Mouse (Mus musculus): ENCODE data around the gene Slc25a20. TPM values are rescaled to one million over a fixed set of nuclear protein-coding genes. Genes with fewer than 3 reads are reported as not detected.

The Slc25a20 gene
- polyA plus RNA-seq (2014; fragmentation: Nextera tagmentation; extraction: Ambion mirVana), result 30.3 and 45.9 TPM in 2 replicates

- 2% methylated on average over 37 of the region's 37 CpGs for WGBS (ENCODE audit: insufficient replicate concordance)
- peak; percentile 96 for ATAC-seq (replicated peaks; ENCODE audit: insufficient number of reproducible peaks, low FRiP score, low TSS enrichment)
- no peaks in the 10 kb centered on the region for H3K36me3 ChIP-seq (ENCODE audit: control insufficient read depth, insufficient read depth, low read length)
- H3K27me3 ChIP-seq (ENCODE audit: control insufficient read depth, insufficient read depth, low read length), result no peaks in the 10 kb centered on the region
- no peaks in the 10 kb centered on the region for H3K9me3 ChIP-seq (replicated peaks; ENCODE audit: control insufficient read depth, low read length)
- peaks cover 6% of the 10 kb centered on the region; the same call in 1 of the 2 replicates for H3K4me1 ChIP-seq (ENCODE audit: control insufficient read depth, insufficient read depth, low read length)
- peak within 1 kb of the TSS; percentile 56 for H3K4me2 ChIP-seq
- H3K4me3 ChIP-seq (ENCODE audit: low read depth, low read length), result peak within 1 kb of the TSS; percentile 72
- H3K9ac ChIP-seq (ENCODE audit: low read depth, low read length), result peak within 1 kb of the TSS; percentile 76
- H3K27ac ChIP-seq (ENCODE audit: low read depth, low read length), result 0 out of 2 replicates have a peak within 1 kb of the TSS, but pooled peaks have one; percentile 16
Observed at GRCm38 (mm10) chr9:108661677-108662612, at the start of gene Slc25a20. Gene Slc25a20, plus strand, starts transcription at chr9:108662088.

DNA sequence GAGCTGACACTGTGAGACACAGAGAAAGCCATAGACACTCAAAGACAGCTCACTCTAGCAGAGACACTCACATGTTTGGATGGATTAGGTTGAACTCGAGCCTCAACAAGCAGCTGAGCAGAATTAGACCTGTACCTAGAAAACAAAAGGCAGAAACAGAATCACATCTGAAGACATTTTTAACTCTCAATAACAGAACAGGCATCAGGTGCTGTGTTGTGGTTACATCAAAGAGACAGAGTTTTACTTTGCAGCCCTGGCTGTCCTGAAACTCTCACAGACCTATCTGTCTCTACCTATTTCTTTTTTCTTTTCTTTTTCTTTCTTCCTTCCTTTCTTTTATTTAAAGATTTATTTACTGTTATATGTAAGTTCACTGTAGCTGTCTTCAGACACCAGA, 44.6 kb upstream of the Slc25a20 start:
- Histone ChIP-seq H3K9ac (ENCODE audit: low read depth, low read length) (no peak overlapping the region), H3K36me3 (ENCODE audit: control insufficient read depth, insufficient read depth, low read length) (peaks cover 14% of the 10 kb centered on the region), H3K4me1 (ENCODE audit: control insufficient read depth, insufficient read depth, low read length) (no peaks in the 10 kb centered on the region), H3K4me2 (no peak overlapping the region), H3K4me3 (ENCODE audit: low read depth, low read length) (no peak overlapping the region), H3K27me3 (ENCODE audit: control insufficient read depth, insufficient read depth, low read length) (no peaks in the 10 kb centered on the region), H3K27ac (ENCODE audit: low read depth, low read length) (no peak overlapping the region), H3K9me3 (replicated peaks; ENCODE audit: control insufficient read depth, low read length) (no peaks in the 10 kb centered on the region)
- ATAC-seq (replicated peaks; ENCODE audit: insufficient number of reproducible peaks, low FRiP score, low TSS enrichment), result no peak
- WGBS (ENCODE audit: insufficient replicate concordance), result 100% methylated on average over 1 of the region's 1 CpGs

- peak overlapping the region; percentile 41 for H3K27ac ChIP-seq (ENCODE audit: low read depth, low read length)
Observed at GRCm38 (mm10) chr9:108626498-108626897, 35.4 kb upstream of the Slc25a20 start.

DNA sequence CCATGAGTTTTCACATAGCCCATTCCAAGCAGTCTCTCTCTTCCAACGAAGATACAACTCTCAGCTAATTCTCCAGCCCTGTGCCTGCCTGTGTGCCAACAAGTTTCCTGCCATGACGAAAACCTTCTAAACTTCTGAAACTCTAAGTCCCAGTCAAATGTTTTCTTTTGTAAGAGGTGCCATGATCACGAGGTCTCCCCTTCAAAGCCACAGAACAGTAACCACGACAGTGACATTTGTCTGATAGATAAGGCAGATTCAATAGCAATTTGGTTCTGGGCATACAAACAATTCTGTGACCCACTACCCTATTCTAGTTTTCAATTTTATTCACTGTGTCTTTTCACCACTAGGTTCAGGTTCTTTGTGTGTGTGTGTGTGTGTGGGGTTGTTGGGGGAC, 33.7 kb upstream of the Slc25a20 start:
- Histone ChIP-seq H3K4me1 (ENCODE audit: control insufficient read depth, insufficient read depth, low read length) (peaks cover 14% of the 10 kb centered on the region; the same call in 1 of the 2 replicates), H3K9ac (ENCODE audit: low read depth, low read length) (no peak overlapping the region), H3K27me3 (ENCODE audit: control insufficient read depth, insufficient read depth, low read length) (no peaks in the 10 kb centered on the region), H3K27ac (ENCODE audit: low read depth, low read length) (no peak overlapping the region), H3K4me3 (ENCODE audit: low read depth, low read length) (no peak overlapping the region), H3K36me3 (ENCODE audit: control insufficient read depth, insufficient read depth, low read length) (0 out of 2 replicates have a peak, but pooled peaks cover under 1% of the 10 kb centered on the region), H3K4me2 (no peak overlapping the region), H3K9me3 (replicated peaks; ENCODE audit: control insufficient read depth, low read length) (no peaks in the 10 kb centered on the region)
- ATAC-seq (replicated peaks; ENCODE audit: insufficient number of reproducible peaks, low FRiP score, low TSS enrichment), result no peak
- 61% methylated on average over 4 of the region's 4 CpGs for WGBS (ENCODE audit: insufficient replicate concordance)

More at GRCm38 (mm10) chr9:108626498-108626897, 35.4 kb upstream of the Slc25a20 start:
- ATAC-seq (replicated peaks; ENCODE audit: insufficient number of reproducible peaks, low FRiP score, low TSS enrichment), result peak; percentile 83
- no peak overlapping the region for H3K4me3 ChIP-seq (ENCODE audit: low read depth, low read length)
- H3K9me3 ChIP-seq (replicated peaks; ENCODE audit: control insufficient read depth, low read length), result no peaks in the 10 kb centered on the region
- no peaks in the 10 kb centered on the region for H3K27me3 ChIP-seq (ENCODE audit: control insufficient read depth, insufficient read depth, low read length)
- H3K4me2 ChIP-seq, result 0 out of 2 replicates have a peak overlapping the region, but pooled peaks have one; percentile 4
- 0 out of 2 replicates have a peak, but pooled peaks cover 11% of the 10 kb centered on the region for H3K4me1 ChIP-seq (ENCODE audit: control insufficient read depth, insufficient read depth, low read length)
- no peak overlapping the region for H3K9ac ChIP-seq (ENCODE audit: low read depth, low read length)
- WGBS (ENCODE audit: insufficient replicate concordance), result 52% methylated on average over 2 of the region's 2 CpGs
- H3K36me3 ChIP-seq (ENCODE audit: control insufficient read depth, insufficient read depth, low read length), result no peaks in the 10 kb centered on the region; the same call in 1 of the 2 replicates

DNA sequence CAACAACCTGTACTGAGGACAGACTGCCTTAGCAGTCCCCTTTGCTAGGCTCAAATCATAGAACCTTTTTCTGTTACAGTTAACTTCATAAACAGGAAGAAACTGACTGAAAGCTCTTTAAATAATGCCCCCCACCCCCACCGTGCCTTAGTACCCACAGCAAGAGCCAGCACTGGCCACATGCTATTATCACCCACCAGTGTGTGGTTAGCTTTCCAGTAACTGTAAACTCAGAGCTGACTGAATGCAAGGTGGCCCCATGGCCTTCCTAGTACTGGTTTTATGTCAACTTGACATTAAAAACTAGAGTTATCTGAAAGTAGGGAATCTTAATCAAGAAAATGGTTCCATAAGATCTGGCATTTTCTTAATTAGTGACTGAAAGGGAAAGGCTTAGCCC, 31.2 kb upstream of the Slc25a20 start:
- Histone ChIP-seq H3K9me3 (replicated peaks; ENCODE audit: control insufficient read depth, low read length) (no peaks in the 10 kb centered on the region), H3K4me2 (no peak overlapping the region), H3K4me1 (ENCODE audit: control insufficient read depth, insufficient read depth, low read length) (peaks cover 14% of the 10 kb centered on the region; the same call in 1 of the 2 replicates), H3K9ac (ENCODE audit: low read depth, low read length) (no peak overlapping the region), H3K4me3 (ENCODE audit: low read depth, low read length) (no peak overlapping the region), H3K36me3 (ENCODE audit: control insufficient read depth, insufficient read depth, low read length) (0 out of 2 replicates have a peak, but pooled peaks cover 2% of the 10 kb centered on the region), H3K27me3 (ENCODE audit: control insufficient read depth, insufficient read depth, low read length) (no peaks in the 10 kb centered on the region), H3K27ac (ENCODE audit: low read depth, low read length) (no peak overlapping the region)
- no peak for ATAC-seq (replicated peaks; ENCODE audit: insufficient number of reproducible peaks, low FRiP score, low TSS enrichment)
- WGBS (ENCODE audit: insufficient replicate concordance), result 81% methylated on average over 1 of the region's 1 CpGs

GRCm38 (mm10) chr9:108631631-108632256, 30.1 kb upstream of the Slc25a20 start:
- H3K4me3 ChIP-seq (ENCODE audit: low read depth, low read length), result no peak overlapping the region
- ATAC-seq (replicated peaks; ENCODE audit: insufficient number of reproducible peaks, low FRiP score, low TSS enrichment), result no peak

DNA sequence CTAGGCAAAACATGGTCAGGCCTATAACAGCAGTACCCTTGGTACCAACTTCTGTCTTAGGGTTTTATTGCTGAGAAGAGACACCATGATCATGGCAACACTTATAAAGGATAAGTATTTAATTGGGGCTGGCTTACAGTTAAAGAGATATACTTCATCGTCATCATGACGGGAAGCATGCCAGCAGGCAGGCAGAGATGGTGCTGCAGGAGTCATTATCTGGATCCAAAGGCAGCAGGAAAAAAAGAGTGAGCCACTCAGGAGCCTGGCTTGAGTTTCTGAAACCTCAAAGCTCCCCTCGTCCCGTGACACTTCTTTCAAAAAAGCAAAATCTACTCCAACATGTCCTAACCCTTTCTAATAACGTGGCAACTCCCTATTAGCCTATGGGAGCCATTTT, 29.5 kb upstream of the Slc25a20 start:
- ATAC-seq (replicated peaks; ENCODE audit: insufficient number of reproducible peaks, low FRiP score, low TSS enrichment), result no peak
- WGBS (ENCODE audit: insufficient replicate concordance), result 85% methylated on average over 5 of the region's 5 CpGs
- peaks cover 3% of the 10 kb centered on the region; the same call in 1 of the 2 replicates for H3K4me1 ChIP-seq (ENCODE audit: control insufficient read depth, insufficient read depth, low read length)
- no peak overlapping the region for H3K4me2 ChIP-seq
- H3K9me3 ChIP-seq (replicated peaks; ENCODE audit: control insufficient read depth, low read length), result no peaks in the 10 kb centered on the region
- H3K27me3 ChIP-seq (ENCODE audit: control insufficient read depth, insufficient read depth, low read length), result no peaks in the 10 kb centered on the region
- no peak overlapping the region for H3K9ac ChIP-seq (ENCODE audit: low read depth, low read length)
- 0 out of 2 replicates have a peak, but pooled peaks cover 2% of the 10 kb centered on the region for H3K36me3 ChIP-seq (ENCODE audit: control insufficient read depth, insufficient read depth, low read length)
- H3K4me3 ChIP-seq (ENCODE audit: low read depth, low read length), result no peak overlapping the region
- H3K27ac ChIP-seq (ENCODE audit: low read depth, low read length), result no peak overlapping the region

More at GRCm38 (mm10) chr9:108631631-108632256, 30.1 kb upstream of the Slc25a20 start:
- Histone ChIP-seq H3K4me2 (no peak overlapping the region), H3K36me3 (ENCODE audit: control insufficient read depth, insufficient read depth, low read length) (0 out of 2 replicates have a peak, but pooled peaks cover 2% of the 10 kb centered on the region), H3K27me3 (ENCODE audit: control insufficient read depth, insufficient read depth, low read length) (no peaks in the 10 kb centered on the region), H3K27ac (ENCODE audit: low read depth, low read length) (no peak overlapping the region), H3K9ac (ENCODE audit: low read depth, low read length) (no peak overlapping the region), H3K4me1 (ENCODE audit: control insufficient read depth, insufficient read depth, low read length) (peaks cover 6% of the 10 kb centered on the region; the same call in 1 of the 2 replicates), H3K9me3 (replicated peaks; ENCODE audit: control insufficient read depth, low read length) (no peaks in the 10 kb centered on the region)
- 59% methylated on average over 5 of the region's 5 CpGs for WGBS (ENCODE audit: insufficient replicate concordance)

GRCm38 (mm10) chr9:108633846-108634245, 28.0 kb upstream of the Slc25a20 start:
- Histone ChIP-seq H3K4me1 (ENCODE audit: control insufficient read depth, insufficient read depth, low read length) (peaks cover 3% of the 10 kb centered on the region; the same call in 1 of the 2 replicates), H3K9ac (ENCODE audit: low read depth, low read length) (no peak overlapping the region), H3K4me3 (ENCODE audit: low read depth, low read length) (no peak overlapping the region), H3K9me3 (replicated peaks; ENCODE audit: control insufficient read depth, low read length) (no peaks in the 10 kb centered on the region), H3K27ac (ENCODE audit: low read depth, low read length) (no peak overlapping the region), H3K4me2 (no peak overlapping the region), H3K27me3 (ENCODE audit: control insufficient read depth, insufficient read depth, low read length) (no peaks in the 10 kb centered on the region), H3K36me3 (ENCODE audit: control insufficient read depth, insufficient read depth, low read length) (0 out of 2 replicates have a peak, but pooled peaks cover 2% of the 10 kb centered on the region)
- no peak for ATAC-seq (replicated peaks; ENCODE audit: insufficient number of reproducible peaks, low FRiP score, low TSS enrichment)
- 80% methylated on average over 2 of the region's 2 CpGs for WGBS (ENCODE audit: insufficient replicate concordance)
